Mouse (Mus musculus): ENCODE data around the gene Il23a. TPM values are rescaled to one million over a fixed set of nuclear protein-coding genes. Genes with fewer than 3 reads are reported as not detected.
A peak's percentile ranks its signal among the peaks of the same experiment; 100 is the strongest.
"Not testable (repeated sequence)": the region's sequence is repeated elsewhere in the genome, so short reads cannot be mapped to it uniquely, and the experiment has no call there.

Il23a gene
- polyA plus RNA-seq, 1 experiment from 2014 or later: 0.46 TPM

- no peak overlapping the region for H3K27ac ChIP-seq
- H3K27me3 ChIP-seq (replicated peaks): no peaks in the 10 kb centered on the region
- H3K36me3 ChIP-seq: peaks cover 17% of the 10 kb centered on the region
- WGBS: 58% methylated on average over 6 of the region's 6 CpGs
- no peaks in the 10 kb centered on the region for H3K9me3 ChIP-seq
- H3K4me2 ChIP-seq: no peak overlapping the region
- no peak overlapping the region for H3K9ac ChIP-seq
- H3K4me1 ChIP-seq: no peaks in the 10 kb centered on the region
- H3K4me3 ChIP-seq (replicated peaks): no peak overlapping the region
- 0 out of 2 replicates have a peak, but pooled peaks have one; percentile 10 for ATAC-seq (ENCODE audit: insufficient read depth, low FRiP score, low read depth)
Observed at GRCm38 (mm10) chr10:128278158-128278557, 20.4 kb downstream of the Il23a start.

- H3K27ac ChIP-seq; H3K9ac ChIP-seq; H3K4me2 ChIP-seq; H3K9me3 ChIP-seq; H3K27me3 ChIP-seq (replicated peaks); H3K4me3 ChIP-seq (replicated peaks); ATAC-seq (ENCODE audit: insufficient read depth, low FRiP score, low read depth); H3K4me1 ChIP-seq: not testable (repeated sequence)
- H3K36me3 ChIP-seq: peaks cover 15% of the 10 kb centered on the region; the same call in 1 of the 2 replicates
- 94% methylated on average over 1 of the region's 1 CpGs for WGBS
Observed at GRCm38 (mm10) chr10:128275374-128275773, 23.2 kb downstream of the Il23a start.

- not testable (repeated sequence) for H3K9me3 ChIP-seq
Observed at GRCm38 (mm10) chr10:128272819-128273439, 25.6 kb downstream of the Il23a start.

GRCm38 (mm10) chr10:128271883-128272282 is 26.7 kb downstream of the Il23a start:
- 65% methylated on average over 2 of the region's 2 CpGs for WGBS
- Histone ChIP-seq H3K4me1 (no peaks in the 10 kb centered on the region), H3K4me2 (no peak overlapping the region), H3K27ac (no peak overlapping the region), H3K36me3 (peaks cover 3% of the 10 kb centered on the region; the same call in 1 of the 2 replicates), H3K27me3 (replicated peaks) (no peaks in the 10 kb centered on the region), H3K9ac (no peak overlapping the region), H3K9me3 (no peaks in the 10 kb centered on the region), H3K4me3 (replicated peaks) (no peak overlapping the region)
- no peak for ATAC-seq (ENCODE audit: insufficient read depth, low FRiP score, low read depth)

More at GRCm38 (mm10) chr10:128272819-128273439, 25.6 kb downstream of the Il23a start:
- H3K36me3 ChIP-seq; H3K4me2 ChIP-seq; H3K27ac ChIP-seq; H3K9ac ChIP-seq; H3K27me3 ChIP-seq (replicated peaks); H3K4me3 ChIP-seq (replicated peaks); H3K4me1 ChIP-seq; ATAC-seq (ENCODE audit: insufficient read depth, low FRiP score, low read depth): not testable (repeated sequence)
- 89% methylated on average over 6 of the region's 7 CpGs for WGBS

- peak overlapping the region; percentile 71 for H3K4me2 ChIP-seq
- no peak for ATAC-seq (ENCODE audit: insufficient read depth, low FRiP score, low read depth)
- 39% methylated on average over 7 of the region's 7 CpGs for WGBS
- H3K9me3 ChIP-seq: no peaks in the 10 kb centered on the region
- no peaks in the 10 kb centered on the region for H3K4me1 ChIP-seq
- H3K27ac ChIP-seq: peak overlapping the region; percentile 72
- peak overlapping the region; percentile 84 for H3K4me3 ChIP-seq (replicated peaks)
- no peaks in the 10 kb centered on the region for H3K36me3 ChIP-seq
- H3K27me3 ChIP-seq (replicated peaks): no peaks in the 10 kb centered on the region
- H3K9ac ChIP-seq: peak overlapping the region; percentile 78
Observed at GRCm38 (mm10) chr10:128270866-128271265, 27.7 kb downstream of the Il23a start.

- peak within 1 kb of the TSS; percentile 84 for H3K4me3 ChIP-seq (replicated peaks)
- H3K36me3 ChIP-seq: no peaks in the 10 kb centered on the region
- peak; percentile 99 for ATAC-seq (ENCODE audit: insufficient read depth, low FRiP score, low read depth)
- H3K27me3 ChIP-seq (replicated peaks): no peaks in the 10 kb centered on the region
- H3K4me2 ChIP-seq: peak within 1 kb of the TSS; percentile 71
- no peaks in the 10 kb centered on the region for H3K9me3 ChIP-seq
- no peaks in the 10 kb centered on the region for H3K4me1 ChIP-seq
- H3K27ac ChIP-seq: peak within 1 kb of the TSS; percentile 72
- WGBS: 0% methylated on average over 43 of the region's 43 CpGs
- peak within 1 kb of the TSS; percentile 78 for H3K9ac ChIP-seq
Observed at GRCm38 (mm10) chr10:128270287-128270841, 28.2 kb downstream of the Il23a start, which contains the start of gene Stat2. Gene Stat2 (plus strand): TSS chr10:128270559.

GRCm38 (mm10) chr10:128269206-128269910 is 29.2 kb downstream of the Il23a start:
- Histone ChIP-seq H3K36me3 (no peaks in the 10 kb centered on the region), H3K9ac (no peak overlapping the region), H3K27ac (no peak overlapping the region), H3K4me3 (replicated peaks) (no peak overlapping the region), H3K4me2 (peak overlapping the region; percentile 71; the same call in 1 of the 2 replicates), H3K27me3 (replicated peaks) (no peaks in the 10 kb centered on the region), H3K4me1 (no peaks in the 10 kb centered on the region), H3K9me3 (no peaks in the 10 kb centered on the region)
- WGBS: 89% methylated on average over 16 of the region's 16 CpGs
- no peak for ATAC-seq (ENCODE audit: insufficient read depth, low FRiP score, low read depth)

GRCm38 (mm10) chr10:128268371-128268770 is 30.2 kb downstream of the Il23a start, which contains the start of gene Apof:
Gene Apof (plus strand): TSS chr10:128268671.
- H3K36me3 ChIP-seq: no peaks in the 10 kb centered on the region
- no peak within 1 kb of the TSS for H3K27ac ChIP-seq
- no peak within 1 kb of the TSS for H3K4me3 ChIP-seq (replicated peaks)
- no peak within 1 kb of the TSS for H3K9ac ChIP-seq
- no peak within 1 kb of the TSS for H3K4me2 ChIP-seq
- H3K27me3 ChIP-seq (replicated peaks): no peaks in the 10 kb centered on the region
- WGBS: 69% methylated on average over 6 of the region's 6 CpGs
- H3K4me1 ChIP-seq: no peaks in the 10 kb centered on the region
- H3K9me3 ChIP-seq: no peaks in the 10 kb centered on the region
- no peak for ATAC-seq (ENCODE audit: insufficient read depth, low FRiP score, low read depth)

GRCm38 (mm10) chr10:128263393-128264310 is 34.9 kb downstream of the Il23a start:
- Histone ChIP-seq H3K9me3 (no peaks in the 10 kb centered on the region), H3K9ac (no peak overlapping the region), H3K4me2 (no peak overlapping the region), H3K36me3 (no peaks in the 10 kb centered on the region), H3K4me3 (replicated peaks) (no peak overlapping the region), H3K27ac (no peak overlapping the region), H3K27me3 (replicated peaks) (no peaks in the 10 kb centered on the region), H3K4me1 (no peaks in the 10 kb centered on the region)
- no peak for ATAC-seq (ENCODE audit: insufficient read depth, low FRiP score, low read depth)
- WGBS: 77% methylated on average over 6 of the region's 6 CpGs

- ATAC-seq (ENCODE audit: insufficient read depth, low FRiP score, low read depth): no peak
- Histone ChIP-seq H3K27me3 (replicated peaks) (no peaks in the 10 kb centered on the region), H3K36me3 (no peaks in the 10 kb centered on the region), H3K4me3 (replicated peaks) (no peak overlapping the region), H3K9me3 (no peaks in the 10 kb centered on the region), H3K4me1 (no peaks in the 10 kb centered on the region), H3K4me2 (no peak overlapping the region), H3K9ac (no peak overlapping the region), H3K27ac (no peak overlapping the region)
- 74% methylated on average over 22 of the region's 22 CpGs for WGBS
Observed at GRCm38 (mm10) chr10:128262300-128262699, 36.3 kb downstream of the Il23a start.

GRCm38 (mm10) chr10:128260376-128260775 is 38.2 kb downstream of the Il23a start:
- H3K4me2 ChIP-seq; H3K27me3 ChIP-seq (replicated peaks); H3K9ac ChIP-seq; ATAC-seq (ENCODE audit: insufficient read depth, low FRiP score, low read depth); H3K27ac ChIP-seq; H3K4me3 ChIP-seq (replicated peaks); H3K4me1 ChIP-seq; H3K36me3 ChIP-seq; H3K9me3 ChIP-seq: not testable (repeated sequence)
- 65% methylated on average over 7 of the region's 7 CpGs for WGBS

Measured in stomach, embryonic 15.5 days (tissue).